ENCODE assay signal across 8 mouse cellular contexts in genomic region chr10:91082550-91083392, GRCm38 (mm10). TPM values are rescaled to one million over a fixed set of nuclear protein-coding genes. Genes with fewer than 3 reads are reported as not detected.
DNase-seq lines count a peak whose midpoint lies in the region; ATAC-seq and TF ChIP-seq lines count a peak whose summit lies in the region.

Gene Apaf1, minus strand, starts transcription at chr10:91082770.
Gene Ikbip, plus strand, starts transcription at chr10:91082940.

- H3K9ac ChIP-seq in hindbrain, embryonic 13.5 days = peak within 1 kb of the TSS; percentile 90

- POLR2A ChIA-PET in Patski (lab: Charles Lee) = interaction anchor here (1.1 to 1.2 kb wide), 2 partner anchors 10 to 71 kb away, joined by 3 read pairs; no protein-coding TSS in a partner anchor

- H3K4me3 ChIP-seq in hindbrain, embryonic 13.5 days = peak within 1 kb of the TSS; percentile 92

- in situ Hi-C loops in Patski (cut with MboI; ENCODE audit: low pct_unique_long_range_greater_than_20kb) = loop anchor here (5.0 kb wide), 1 partner anchor 60 kb away; no protein-coding TSS in a partner anchor

- no peaks in the 10 kb centered on the region for H3K9me3 ChIP-seq in hindbrain, embryonic 13.5 days

- H3K36me3 ChIP-seq in hindbrain, embryonic 13.5 days = peaks cover 4% of the 10 kb centered on the region

- H3K27me3 ChIP-seq in Patski = no peaks in the 10 kb centered on the region
- no peaks in the 10 kb centered on the region for H3K27me3 ChIP-seq in hindbrain, embryonic 13.5 days

- peak within 1 kb of the TSS; percentile 83 for H3K4me2 ChIP-seq in hindbrain, embryonic 13.5 days

- H3K4me1 ChIP-seq in hindbrain, embryonic 13.5 days (replicated peaks) = peaks cover 20% of the 10 kb centered on the region

- ATAC-seq in Patski = peak; percentile 89
- ATAC-seq in hindbrain, embryonic 13.5 days (ENCODE audit: low FRiP score) = peak; percentile 97

- peak within 1 kb of the TSS; percentile 89 for H3K27ac ChIP-seq in hindbrain, embryonic 13.5 days

- TF ChIP-seq CTCF in Patski (IDR thresholded peaks at IDR 0.05) = no peak

- WGBS in hindbrain, embryonic 13.5 days = under 1% methylated on average over 87 of the region's 87 CpGs

- peak; percentile 86 for DNase-seq in Patski (ENCODE audit: low read depth, low spot score)
- peak; percentile 100 for DNase-seq in cerebellum, postnatal 14 days
- peak; percentile 98 to 100 for DNase-seq in frontal cortex, postnatal 14 days (ENCODE audit: low spot score in 2 of 2)
- peak; percentile 98 to 99 for DNase-seq in layer of hippocampus, postnatal 25 days (ENCODE audit: extremely low spot score in 1 of 2, low spot score in 1 of 2)
- DNase-seq in lung, postnatal 25 days (ENCODE audit: low spot score) = peak; percentile 99
- DNase-seq in retina, embryonic 14.5 days (ENCODE audit: low spot score) = peak; percentile 100
- peak; percentile 100 for DNase-seq in thymus, postnatal 4 days

- CTCF ChIA-PET in Patski (lab: Charles Lee) = interaction anchor here (0.9 to 1.5 kb wide), 4 partner anchors 20 to 161 kb away, joined by 3 read pairs; no protein-coding TSS in a partner anchor

RNA-seq across cellular contexts. Expression of gene Apaf1, which starts in this region (rescaled TPM):
- polyA plus RNA-seq in Patski (2021) = 11.2 TPM
- 17.8 and 20.9 TPM in 2 replicates for polyA plus RNA-seq in hindbrain, embryonic 13.5 days (2015; fragmentation: Nextera tagmentation; extraction: Ambion mirVana)
- total RNA-seq in layer of hippocampus, postnatal 25 days (2021) = 10 to 100 TPM; 12.3 to 13.1 TPM

RNA-seq across cellular contexts. Expression of gene Ikbip, which starts in this region (rescaled TPM):
- 85.9 TPM for polyA plus RNA-seq in Patski (2021)
- polyA plus RNA-seq in hindbrain, embryonic 13.5 days (2015; fragmentation: Nextera tagmentation; extraction: Ambion mirVana) = 19.9 and 21.3 TPM in 2 replicates
- total RNA-seq in layer of hippocampus, postnatal 25 days (2021) = 10 to 100 TPM; 15.4 to 16.4 TPM

Comparison
In these comparisons a context has a peak if more than half of its experiments do, and no peak if none do; other contexts are left out.
1. Peak in every context shown above with its lines: DNase-seq, ATAC-seq, H3K4me3 ChIP-seq and H3K27ac ChIP-seq.